Mouse (Mus musculus): Measurements from ENCODE around the gene Psrc1. TPM values are rescaled to one million over a fixed set of nuclear protein-coding genes. Genes with fewer than 3 reads are reported as not detected.
A peak's percentile ranks its signal among the peaks of the same experiment; 100 is the strongest.

The Psrc1 gene
- total and polyA plus RNA-seq, 2 experiments from 2014 or later, result 5.0 to 17.5 TPM

GRCm38 (mm10) chr3:108401692-108402527, 18.3 kb downstream of the Psrc1 start:
- Histone ChIP-seq H3K9me3 (replicated peaks; ENCODE audit: control insufficient read depth, low read length) (no peaks in the 10 kb centered on the region), H3K27me3 (ENCODE audit: control insufficient read depth, insufficient read depth, low read length) (no peaks in the 10 kb centered on the region), H3K4me3 (ENCODE audit: low read depth, low read length) (no peak overlapping the region), H3K4me1 (ENCODE audit: control insufficient read depth, insufficient read depth) (no peaks in the 10 kb centered on the region), H3K27ac (ENCODE audit: low read depth) (no peak overlapping the region), H3K9ac (replicated peaks; ENCODE audit: low read depth, low read length) (no peak overlapping the region), H3K4me2 (ENCODE audit: low read depth, low read length) (no peak overlapping the region), H3K36me3 (replicated peaks; ENCODE audit: control insufficient read depth, insufficient read depth, low read length) (no peaks in the 10 kb centered on the region)
- ATAC-seq (ENCODE audit: insufficient read depth, low read depth), result peak; percentile 96
- DNase-seq (ENCODE audit: low spot score), result peak; percentile 94
- WGBS, result 35% methylated on average over 22 of the region's 22 CpGs
- TF ChIP-seq EP300 (IDR thresholded peaks at IDR 0.05; ENCODE audit: low read depth), result no peak
- peak; percentile 96 for TF ChIP-seq CTCF (IDR thresholded peaks at IDR 0.05; ENCODE audit: low read depth)

GRCm38 (mm10) chr3:108402528-108402920, 18.9 kb downstream of the Psrc1 start:
- no peak for ATAC-seq (ENCODE audit: insufficient read depth, low read depth)
- H3K4me1 ChIP-seq (ENCODE audit: control insufficient read depth, insufficient read depth), result no peaks in the 10 kb centered on the region
- H3K9me3 ChIP-seq (replicated peaks; ENCODE audit: control insufficient read depth, low read length), result no peaks in the 10 kb centered on the region
- WGBS, result 92% methylated on average over 15 of the region's 15 CpGs
- no peak overlapping the region for H3K4me2 ChIP-seq (ENCODE audit: low read depth, low read length)
- TF ChIP-seq EP300 (IDR thresholded peaks at IDR 0.05; ENCODE audit: low read depth) (no peak), CTCF (IDR thresholded peaks at IDR 0.05; ENCODE audit: low read depth) (no peak)
- no peak overlapping the region for H3K27ac ChIP-seq (ENCODE audit: low read depth)
- no peaks in the 10 kb centered on the region for H3K27me3 ChIP-seq (ENCODE audit: control insufficient read depth, insufficient read depth, low read length)
- no peak overlapping the region for H3K9ac ChIP-seq (replicated peaks; ENCODE audit: low read depth, low read length)
- no peak overlapping the region for H3K4me3 ChIP-seq (ENCODE audit: low read depth, low read length)
- H3K36me3 ChIP-seq (replicated peaks; ENCODE audit: control insufficient read depth, insufficient read depth, low read length), result no peaks in the 10 kb centered on the region
- no peak for DNase-seq (ENCODE audit: low spot score)

- Histone ChIP-seq H3K4me1 (ENCODE audit: control insufficient read depth, insufficient read depth) (no peaks in the 10 kb centered on the region), H3K4me2 (ENCODE audit: low read depth, low read length) (no peak overlapping the region), H3K36me3 (replicated peaks; ENCODE audit: control insufficient read depth, insufficient read depth, low read length) (no peaks in the 10 kb centered on the region), H3K27me3 (ENCODE audit: control insufficient read depth, insufficient read depth, low read length) (no peaks in the 10 kb centered on the region), H3K27ac (ENCODE audit: low read depth) (no peak overlapping the region), H3K4me3 (ENCODE audit: low read depth, low read length) (no peak overlapping the region), H3K9me3 (replicated peaks; ENCODE audit: control insufficient read depth, low read length) (no peaks in the 10 kb centered on the region), H3K9ac (replicated peaks; ENCODE audit: low read depth, low read length) (no peak overlapping the region)
- no peak for ATAC-seq (ENCODE audit: insufficient read depth, low read depth)
- TF ChIP-seq EP300 (IDR thresholded peaks at IDR 0.05; ENCODE audit: low read depth) (no peak), CTCF (IDR thresholded peaks at IDR 0.05; ENCODE audit: low read depth) (no peak)
- no peak for DNase-seq (ENCODE audit: low spot score)
- 53% methylated on average over 14 of the region's 14 CpGs for WGBS
Measured at GRCm38 (mm10) chr3:108405536-108406305, 22.1 kb downstream of the Psrc1 start.

- TF ChIP-seq EP300 (IDR thresholded peaks at IDR 0.05; ENCODE audit: low read depth) (no peak), CTCF (IDR thresholded peaks at IDR 0.05; ENCODE audit: low read depth) (no peak)
- WGBS, result 85% methylated on average over 24 of the region's 24 CpGs
- Histone ChIP-seq H3K27ac (ENCODE audit: low read depth) (no peak overlapping the region), H3K4me3 (ENCODE audit: low read depth, low read length) (no peak overlapping the region), H3K36me3 (replicated peaks; ENCODE audit: control insufficient read depth, insufficient read depth, low read length) (no peaks in the 10 kb centered on the region), H3K4me1 (ENCODE audit: control insufficient read depth, insufficient read depth) (no peaks in the 10 kb centered on the region), H3K4me2 (ENCODE audit: low read depth, low read length) (no peak overlapping the region), H3K9me3 (replicated peaks; ENCODE audit: control insufficient read depth, low read length) (no peaks in the 10 kb centered on the region), H3K9ac (replicated peaks; ENCODE audit: low read depth, low read length) (no peak overlapping the region), H3K27me3 (ENCODE audit: control insufficient read depth, insufficient read depth, low read length) (no peaks in the 10 kb centered on the region)
- ATAC-seq (ENCODE audit: insufficient read depth, low read depth), result no peak
- no peak for DNase-seq (ENCODE audit: low spot score)
Measured at GRCm38 (mm10) chr3:108406306-108406885, 22.8 kb downstream of the Psrc1 start.

GRCm38 (mm10) chr3:108408517-108409008, 24.9 kb downstream of the Psrc1 start:
- H3K27me3 ChIP-seq (ENCODE audit: control insufficient read depth, insufficient read depth, low read length), result no peaks in the 10 kb centered on the region
- no peaks in the 10 kb centered on the region; the same call in 1 of the 2 replicates for H3K36me3 ChIP-seq (replicated peaks; ENCODE audit: control insufficient read depth, insufficient read depth, low read length)
- no peak overlapping the region for H3K9ac ChIP-seq (replicated peaks; ENCODE audit: low read depth, low read length)
- DNase-seq (ENCODE audit: low spot score) (no peak), ATAC-seq (ENCODE audit: insufficient read depth, low read depth) (no peak)
- H3K4me3 ChIP-seq (ENCODE audit: low read depth, low read length), result no peak overlapping the region
- 84% methylated on average over 8 of the region's 8 CpGs for WGBS
- H3K9me3 ChIP-seq (replicated peaks; ENCODE audit: control insufficient read depth, low read length), result 0 out of 2 replicates have a peak, but pooled peaks cover 1% of the 10 kb centered on the region
- TF ChIP-seq EP300 (IDR thresholded peaks at IDR 0.05; ENCODE audit: low read depth) (no peak), CTCF (IDR thresholded peaks at IDR 0.05; ENCODE audit: low read depth) (no peak)
- no peak overlapping the region for H3K27ac ChIP-seq (ENCODE audit: low read depth)
- H3K4me1 ChIP-seq (ENCODE audit: control insufficient read depth, insufficient read depth), result no peaks in the 10 kb centered on the region
- H3K4me2 ChIP-seq (ENCODE audit: low read depth, low read length), result no peak overlapping the region
